Mouse (Mus musculus) kidney, postnatal 4 days (tissue): Measurements from ENCODE around the gene Ranbp3l.

Experiments used
- DNase-seq, 2 experiments: peaks; one replicate each; pipeline ENCODE4 v3.0.0; 2021; ENCODE audit warnings: mixed read lengths in 2 of 2

Gene Ranbp3l

DNA sequence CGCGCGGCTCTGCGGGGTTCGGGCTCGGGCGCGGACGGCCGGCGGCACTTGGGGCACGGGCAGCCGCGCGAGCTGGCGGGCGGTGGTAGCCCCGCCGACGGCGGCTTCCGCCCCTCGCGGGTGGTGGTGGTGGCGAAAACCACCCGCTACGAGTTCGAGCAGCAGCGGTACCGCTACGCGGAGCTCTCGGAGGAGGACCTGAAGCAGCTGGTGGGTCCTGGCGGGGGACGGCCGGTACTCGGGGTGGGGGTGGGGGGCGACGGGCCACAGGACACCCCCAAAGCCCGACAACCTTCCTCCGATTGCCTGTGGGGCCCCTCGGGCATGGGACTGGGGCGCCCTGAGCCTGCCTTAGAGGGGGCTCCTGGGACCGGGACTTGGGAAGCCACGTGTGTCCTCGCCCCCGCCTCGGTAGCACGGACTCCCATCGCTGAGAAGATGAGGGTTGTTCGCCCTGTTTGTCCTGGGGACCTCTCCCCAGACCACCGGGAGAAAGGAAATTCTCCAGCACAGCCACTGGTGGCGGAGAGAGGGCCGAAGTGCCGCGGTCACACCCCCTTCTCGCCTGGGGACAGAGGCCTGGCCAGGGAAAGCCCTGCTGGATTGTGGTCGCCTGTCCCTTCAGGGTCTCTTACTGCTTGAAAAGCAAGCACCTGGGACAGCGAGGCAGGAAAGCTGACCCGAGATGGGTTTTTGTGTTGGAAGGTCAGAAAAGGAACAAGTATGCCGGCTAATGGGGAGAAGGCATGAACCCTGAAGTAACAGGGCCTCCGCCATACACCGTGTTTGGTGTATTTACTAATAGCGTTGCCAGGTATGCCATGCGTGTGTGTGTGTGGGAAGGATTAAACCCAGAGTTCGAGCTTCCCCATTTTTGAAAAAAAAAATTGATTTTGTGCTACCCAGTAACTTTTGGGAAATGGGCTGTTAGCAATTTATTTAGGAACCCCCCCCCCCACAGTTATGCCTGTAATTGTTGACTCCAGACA lies 104.1 kb downstream of the Ranbp3l start:
- peak; percentile 68 to 77 for DNase-seq

DNA sequence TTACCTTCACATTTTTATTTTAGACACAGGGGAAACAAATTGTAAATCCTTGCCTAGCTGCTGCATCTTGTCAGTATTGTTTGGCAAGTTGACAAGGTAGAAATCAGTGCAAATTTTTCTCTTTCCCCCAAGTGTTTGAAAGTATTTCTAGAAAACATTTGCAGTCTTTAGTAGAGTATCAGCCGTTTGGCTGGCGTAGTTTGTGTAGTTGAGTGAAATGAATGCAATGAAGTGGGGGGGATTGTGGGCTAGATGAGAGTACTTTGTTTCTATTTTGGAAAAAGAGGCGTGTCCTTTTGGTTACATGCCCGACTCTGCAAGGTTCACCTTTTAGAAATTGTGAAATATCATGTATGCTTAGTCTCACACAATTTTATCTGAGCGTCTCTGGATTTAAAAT lies 104.9 kb downstream of the Ranbp3l start:
- no peak for DNase-seq

DNA sequence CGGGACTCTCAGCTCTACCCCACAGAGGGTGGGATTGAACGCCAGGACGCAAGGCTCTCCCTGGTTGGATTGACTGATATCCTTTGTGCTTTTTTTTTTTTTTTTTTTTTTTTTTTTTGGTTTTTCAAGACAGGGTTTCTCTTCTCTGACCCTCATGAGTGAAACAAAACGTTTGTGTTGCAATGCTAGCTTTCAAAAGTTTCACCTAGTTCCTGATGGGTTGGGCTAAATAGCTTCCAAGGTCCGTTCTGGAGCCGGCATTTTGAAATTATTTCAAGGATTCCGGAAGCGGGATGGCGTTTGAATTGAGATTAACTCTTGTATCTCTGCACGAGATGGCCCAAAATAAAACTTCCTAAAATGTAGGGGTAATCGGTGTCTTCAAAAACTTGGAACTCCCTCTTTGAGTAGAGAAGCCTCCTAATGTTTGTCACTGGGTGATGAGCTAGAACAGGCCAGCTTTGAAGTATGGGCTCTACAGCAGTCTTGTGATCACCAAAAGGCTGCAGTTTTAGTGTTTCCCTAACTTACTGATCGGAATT lies 105.4 kb downstream of the Ranbp3l start:
- DNase-seq: no peak

DNA sequence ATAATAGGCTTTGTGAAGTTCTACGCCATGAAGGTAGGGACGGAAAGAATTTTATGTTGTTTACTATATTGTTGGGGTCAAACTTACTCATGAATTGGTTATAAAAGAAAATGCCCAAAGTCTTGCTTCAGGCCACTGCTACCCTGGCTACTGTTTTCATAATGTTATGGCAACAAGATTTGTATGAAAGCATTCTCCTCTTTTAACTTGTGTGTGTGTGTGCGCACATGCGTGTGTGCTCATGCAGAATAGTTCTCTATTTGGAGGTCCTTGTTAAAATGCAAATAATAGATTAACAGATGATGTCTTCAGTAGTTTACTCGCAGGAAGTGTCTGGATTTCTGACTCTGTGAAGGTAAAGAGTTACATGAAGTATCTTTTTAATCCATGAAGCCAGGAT lies 105.9 kb downstream of the Ranbp3l start:
- no peak for DNase-seq

DNA sequence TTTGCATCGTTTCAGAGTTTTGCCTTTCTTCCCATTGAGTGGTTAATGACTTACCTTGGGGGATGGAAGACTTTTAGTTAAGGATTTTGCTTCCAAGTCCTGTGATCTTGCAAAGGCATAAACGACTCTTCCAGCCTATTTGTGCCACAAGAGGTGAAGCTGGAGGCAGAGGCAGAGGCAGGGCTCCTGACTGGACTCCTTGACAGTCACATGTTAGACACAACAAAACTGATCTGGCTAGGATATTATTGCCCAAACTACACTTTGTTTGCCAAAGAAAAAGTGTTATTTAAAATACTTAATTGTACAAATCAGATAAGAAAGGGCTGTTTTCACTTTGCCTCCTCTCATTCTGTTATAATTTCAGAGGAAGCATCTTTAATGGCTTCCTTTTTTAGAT lies 106.4 kb downstream of the Ranbp3l start:
- DNase-seq: no peak

DNA sequence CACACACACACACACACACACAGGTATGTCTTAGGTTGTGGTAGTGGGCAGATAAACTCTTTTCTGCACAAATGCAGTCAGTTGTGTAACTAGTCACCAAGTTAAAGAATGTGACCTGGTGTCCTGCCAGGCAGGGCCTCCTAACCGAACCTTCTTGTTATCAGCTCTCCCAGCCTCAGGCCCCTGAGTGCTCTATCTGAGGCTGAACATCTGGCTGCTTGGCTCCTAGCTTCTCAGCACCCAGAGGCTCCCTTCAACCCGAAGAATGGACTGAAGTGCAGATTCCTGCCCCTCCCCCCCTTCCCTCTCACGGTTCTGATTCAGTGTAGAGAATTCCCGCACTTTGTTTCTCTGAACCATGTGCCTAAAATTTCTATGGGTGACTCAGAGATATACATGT lies 106.9 kb downstream of the Ranbp3l start:
- peak; percentile 40 to 41 for DNase-seq

DNA sequence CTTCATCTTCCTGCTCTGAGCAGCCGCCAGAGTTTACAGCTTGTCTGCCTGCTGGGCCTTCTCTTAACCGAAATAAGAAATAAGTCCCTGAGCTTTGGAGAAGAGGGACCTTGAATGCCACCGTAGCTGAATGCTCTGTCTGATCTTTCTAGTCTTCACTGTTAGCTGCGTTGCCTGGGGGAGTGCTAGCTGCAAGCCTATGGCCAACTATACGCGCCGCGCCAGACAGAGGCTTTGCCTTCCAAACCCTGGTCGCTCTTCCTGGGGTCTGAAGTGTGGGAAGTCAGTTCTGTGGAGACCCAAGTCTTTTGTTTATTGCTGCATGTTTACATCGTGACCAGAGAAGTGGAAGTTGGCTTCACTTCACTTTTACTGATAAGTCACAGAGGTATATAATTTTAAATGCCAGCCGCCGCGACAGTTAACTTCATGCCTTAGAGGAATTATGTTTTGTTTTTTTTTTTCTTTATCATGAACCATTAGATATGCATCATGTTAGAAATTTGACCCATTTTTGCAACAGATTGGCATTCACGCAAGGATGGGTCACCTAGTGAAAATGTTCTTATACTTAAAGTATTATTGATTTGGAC lies 108.0 kb downstream of the Ranbp3l start:
- DNase-seq: no peak

DNA sequence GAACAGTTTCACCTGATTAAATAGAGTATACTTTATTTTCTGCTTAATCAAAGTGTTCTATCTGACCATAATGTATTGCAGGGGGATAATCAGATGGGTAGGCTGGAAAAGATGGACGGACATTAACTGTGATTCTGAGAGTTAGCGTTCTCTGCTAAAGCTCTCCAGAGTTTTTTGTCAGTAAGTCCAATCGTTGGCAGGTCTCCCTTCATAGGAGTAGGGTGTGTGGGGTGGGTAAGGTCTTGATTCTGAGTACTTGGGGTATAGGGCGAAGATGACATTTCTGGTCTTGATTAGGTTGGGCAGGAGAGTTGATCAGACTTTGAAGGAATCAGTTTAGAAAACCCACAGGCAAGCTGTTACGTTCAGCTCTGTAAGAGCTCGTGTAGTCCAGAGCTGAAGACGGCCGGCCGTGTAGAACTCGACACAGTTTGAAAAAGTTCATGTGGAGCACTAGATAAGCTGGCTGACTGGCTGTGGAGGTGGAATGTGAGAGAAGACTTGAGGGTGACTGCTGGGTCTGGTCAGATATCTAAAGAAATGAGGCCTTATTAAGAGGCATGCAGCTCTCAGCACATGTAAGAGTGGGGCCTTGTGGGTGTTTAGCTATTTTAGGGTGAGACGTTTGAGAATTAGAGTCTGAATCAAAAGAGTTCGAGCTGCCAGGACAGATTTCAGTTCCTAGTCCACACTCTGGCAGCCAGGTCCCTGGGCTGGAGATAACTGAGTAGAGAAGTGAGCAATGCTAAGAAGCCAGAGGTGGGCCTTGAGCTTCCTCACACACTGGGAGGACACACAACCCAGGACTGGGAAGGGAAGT lies 110.9 kb downstream of the Ranbp3l start:
- no peak for DNase-seq

DNA sequence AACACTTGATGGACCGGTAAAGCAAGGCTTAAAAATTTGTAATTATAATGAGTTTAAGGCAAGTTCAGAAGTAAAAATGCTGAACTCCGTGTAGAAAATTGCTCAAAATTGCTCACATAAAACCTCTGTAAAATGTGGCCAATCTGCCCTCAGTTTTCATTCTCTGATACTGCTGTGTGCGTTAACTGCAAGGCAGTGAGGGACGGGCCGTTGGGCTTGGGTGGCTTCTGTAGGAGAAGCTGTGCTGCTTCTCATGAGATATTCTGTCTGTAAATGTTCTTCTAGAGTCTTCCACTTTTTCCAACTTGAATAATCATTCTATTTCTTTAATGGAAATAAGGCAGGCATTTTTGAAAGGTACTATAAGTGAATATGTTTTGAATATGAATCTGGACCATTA lies 111.9 kb downstream of the Ranbp3l start:
- no peak for DNase-seq

DNA sequence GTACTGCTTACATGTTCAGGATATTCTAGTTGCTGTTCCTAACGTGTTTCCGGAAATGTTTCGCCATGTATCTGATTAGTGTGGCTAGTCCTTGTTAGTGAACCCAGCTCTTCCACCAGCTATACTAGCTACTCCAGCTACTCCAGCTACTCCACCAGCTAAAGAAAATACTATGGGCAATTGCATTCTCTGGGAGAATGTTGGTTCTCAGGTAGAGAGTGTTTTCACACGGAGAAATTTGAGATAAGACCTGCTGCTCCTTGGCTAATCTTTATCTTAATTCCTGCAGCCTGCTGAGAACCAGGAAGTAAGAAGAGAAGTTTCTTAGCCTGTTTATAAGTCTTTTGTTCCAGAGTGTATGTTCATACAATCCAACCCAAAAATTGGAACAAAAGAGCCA lies 112.5 kb downstream of the Ranbp3l start:
- no peak for DNase-seq

DNA sequence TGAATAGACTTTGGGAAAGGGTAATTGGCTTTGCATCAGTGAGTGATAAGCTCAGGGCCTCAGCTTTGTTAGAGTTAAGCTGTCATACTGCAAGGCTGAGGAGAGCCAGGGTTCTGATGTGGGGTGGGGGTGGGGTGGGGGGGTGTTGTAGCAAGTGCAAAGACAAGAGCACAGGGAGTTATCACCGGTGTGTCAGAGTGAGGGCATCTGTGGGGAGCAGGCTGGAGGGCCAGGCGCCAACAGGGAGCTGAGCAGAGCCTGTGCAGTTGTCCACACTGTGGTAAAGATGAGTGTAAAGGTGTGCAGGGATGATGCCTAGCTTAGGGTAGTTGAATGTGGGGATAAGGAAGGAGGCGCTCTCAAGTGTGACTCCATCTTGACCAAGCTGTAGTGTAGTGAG lies 113.5 kb downstream of the Ranbp3l start:
- no peak for DNase-seq

DNA sequence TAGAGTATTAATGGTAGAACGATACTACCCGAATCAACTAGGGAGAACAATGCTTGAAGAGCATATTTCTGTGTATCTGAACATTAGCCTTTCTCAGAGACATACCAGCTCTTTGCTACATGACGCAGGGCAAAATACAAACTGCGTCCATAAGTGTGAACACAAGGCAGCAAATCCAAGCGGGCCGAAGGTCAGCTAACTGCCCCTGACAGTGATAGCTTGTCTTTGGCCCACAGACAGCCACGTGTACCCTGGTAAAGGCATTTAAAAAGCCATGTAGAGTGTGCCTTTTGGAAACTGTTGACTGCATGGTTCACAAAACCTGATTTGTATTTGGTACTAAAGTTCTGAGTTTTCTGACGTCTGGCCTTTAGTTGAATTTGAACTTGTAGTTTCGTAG lies 115.0 kb downstream of the Ranbp3l start:
- DNase-seq: no peak

DNA sequence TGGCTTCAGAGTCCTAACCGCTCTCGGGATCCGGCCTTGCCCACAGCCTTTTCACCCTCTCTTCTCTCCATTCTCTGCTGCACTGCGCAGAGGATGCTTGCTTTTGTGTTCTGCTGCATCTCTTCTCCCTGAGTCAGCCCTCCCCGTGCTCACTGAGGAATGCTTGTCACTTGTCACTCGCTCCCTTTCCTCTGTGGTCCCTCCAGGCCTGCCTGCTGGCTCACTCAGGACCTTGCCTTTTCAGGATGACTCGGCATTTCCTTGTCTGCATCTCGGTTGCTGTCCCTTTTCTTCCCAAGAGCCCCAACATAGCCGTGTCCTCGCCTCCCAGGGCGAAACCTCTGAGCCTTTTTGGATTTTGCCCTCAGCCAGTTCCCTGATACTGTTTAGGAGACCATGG lies 119.1 kb downstream of the Ranbp3l start:
- DNase-seq: no peak

DNA sequence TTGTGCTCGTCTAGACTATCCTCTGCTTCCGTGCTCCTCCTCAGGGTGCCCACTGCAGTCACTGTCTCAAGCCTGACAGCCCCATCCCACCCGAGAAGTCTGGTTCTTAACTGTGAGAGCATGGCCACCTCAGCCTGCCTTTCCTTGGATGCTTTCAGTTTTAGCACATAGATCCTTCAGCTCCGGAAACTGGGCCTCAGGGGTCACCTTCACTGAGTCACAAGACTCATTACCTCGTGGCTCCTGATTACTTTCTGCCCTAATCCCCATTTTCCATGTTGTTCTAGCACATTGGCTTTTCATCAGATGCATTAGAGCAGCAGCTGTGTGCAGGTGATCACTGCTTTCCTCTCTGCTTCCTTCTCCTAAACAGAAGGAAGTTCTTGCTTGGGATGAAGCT lies 119.7 kb downstream of the Ranbp3l start:
- no peak for DNase-seq

DNA sequence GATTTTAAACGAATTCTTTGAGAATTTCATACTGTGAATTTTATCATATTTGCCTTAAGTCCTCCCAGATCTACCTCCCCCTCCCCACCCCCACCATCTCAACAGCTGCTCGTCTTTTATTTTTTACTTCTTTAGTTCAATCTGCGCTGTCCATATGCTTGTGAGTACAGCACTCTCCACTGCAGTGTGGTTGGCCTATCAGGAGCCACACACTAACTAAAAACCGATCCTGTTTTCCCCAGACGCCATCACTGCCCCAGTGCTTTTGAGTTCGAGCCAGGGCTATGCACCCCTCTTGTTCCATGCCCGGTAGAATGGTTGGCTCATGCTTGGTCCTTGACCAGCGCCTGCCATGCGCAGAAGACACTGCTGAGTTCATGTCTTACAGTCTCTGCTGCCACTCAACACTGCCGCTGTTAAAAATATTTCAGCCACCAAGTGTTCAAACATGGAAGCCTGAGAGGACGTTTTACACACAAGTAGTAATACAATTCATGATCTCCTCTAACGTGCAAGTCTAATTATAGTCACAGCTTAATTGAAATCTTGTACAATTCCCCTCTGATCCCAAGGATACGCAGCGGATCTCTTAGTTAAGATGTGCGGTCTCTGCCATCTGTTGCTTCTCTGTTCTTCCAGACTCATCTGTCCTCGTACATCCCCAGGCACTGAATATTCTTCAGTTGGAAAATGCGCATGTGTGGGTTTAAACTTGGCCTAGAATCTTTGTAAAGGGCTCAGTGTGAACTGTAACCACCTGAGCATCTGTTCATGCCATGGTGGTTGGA lies 120.3 kb downstream of the Ranbp3l start:
- DNase-seq: no peak

DNA sequence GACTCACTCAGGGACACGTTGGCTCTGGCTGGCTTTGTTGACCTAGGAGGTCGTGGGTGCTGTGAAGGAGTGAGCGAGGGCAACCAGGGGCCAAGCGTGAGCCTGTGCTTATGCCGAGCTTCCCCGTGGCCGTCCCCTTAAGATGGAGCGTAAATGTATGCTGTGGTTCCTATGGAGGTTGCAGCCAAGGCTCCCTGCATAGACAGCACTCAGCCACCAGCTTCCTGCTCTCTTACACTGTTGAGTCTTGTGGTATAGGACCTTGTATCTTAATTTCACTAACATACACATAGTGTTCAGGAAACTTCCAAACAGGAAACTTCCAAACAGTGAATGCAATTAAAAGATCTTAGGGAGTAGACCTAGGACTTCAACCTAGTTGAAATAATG lies 120.9 kb downstream of the Ranbp3l start:
- no peak for DNase-seq

DNA sequence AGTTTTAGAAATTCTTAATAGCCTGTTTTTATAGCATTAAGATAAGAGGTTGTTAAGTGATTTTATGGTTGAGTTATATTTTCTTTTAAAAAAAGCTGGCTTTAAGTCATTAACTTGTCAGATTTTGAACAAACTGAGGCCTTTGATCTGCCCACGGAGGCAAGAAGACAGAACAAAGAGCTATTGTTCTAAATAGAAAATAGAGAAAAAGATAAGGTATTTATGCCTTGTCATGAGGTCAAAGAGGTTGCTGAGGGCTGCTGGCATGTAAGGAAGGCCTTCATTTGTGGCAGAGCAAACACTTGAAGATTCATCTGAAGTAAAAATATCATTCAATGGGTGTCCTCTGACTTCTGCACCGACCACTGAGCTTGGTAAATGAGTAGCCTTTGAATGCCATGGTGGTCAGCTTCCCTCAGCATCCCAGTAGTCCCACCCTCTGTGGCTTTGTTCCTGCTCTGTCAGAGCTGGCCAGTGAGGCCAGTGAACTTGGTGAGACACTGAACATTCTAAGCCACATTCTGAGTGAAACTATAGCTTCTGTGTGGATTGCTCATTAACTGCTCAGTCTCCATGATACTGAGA lies 121.5 kb downstream of the Ranbp3l start:
- DNase-seq: no peak

DNA sequence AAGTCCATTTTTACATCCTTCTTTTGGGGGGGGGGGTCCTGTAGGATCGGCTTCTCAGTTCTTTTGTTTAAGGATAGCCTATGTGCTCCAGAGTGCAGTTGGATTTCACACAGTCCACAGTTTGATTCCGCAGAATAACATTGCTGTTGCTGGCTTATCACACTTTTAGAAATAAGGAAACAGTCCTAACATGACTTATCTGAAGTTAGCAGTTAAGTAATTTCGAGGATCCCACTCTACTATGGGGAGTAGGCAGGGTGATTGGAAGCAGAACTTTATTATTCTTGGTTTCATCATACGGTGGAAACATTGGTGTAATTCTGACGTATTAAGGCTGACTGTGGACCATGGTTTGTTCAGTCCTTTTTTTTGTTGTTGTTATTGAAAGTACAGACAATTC lies 122.9 kb downstream of the Ranbp3l start:
- no peak for DNase-seq

DNA sequence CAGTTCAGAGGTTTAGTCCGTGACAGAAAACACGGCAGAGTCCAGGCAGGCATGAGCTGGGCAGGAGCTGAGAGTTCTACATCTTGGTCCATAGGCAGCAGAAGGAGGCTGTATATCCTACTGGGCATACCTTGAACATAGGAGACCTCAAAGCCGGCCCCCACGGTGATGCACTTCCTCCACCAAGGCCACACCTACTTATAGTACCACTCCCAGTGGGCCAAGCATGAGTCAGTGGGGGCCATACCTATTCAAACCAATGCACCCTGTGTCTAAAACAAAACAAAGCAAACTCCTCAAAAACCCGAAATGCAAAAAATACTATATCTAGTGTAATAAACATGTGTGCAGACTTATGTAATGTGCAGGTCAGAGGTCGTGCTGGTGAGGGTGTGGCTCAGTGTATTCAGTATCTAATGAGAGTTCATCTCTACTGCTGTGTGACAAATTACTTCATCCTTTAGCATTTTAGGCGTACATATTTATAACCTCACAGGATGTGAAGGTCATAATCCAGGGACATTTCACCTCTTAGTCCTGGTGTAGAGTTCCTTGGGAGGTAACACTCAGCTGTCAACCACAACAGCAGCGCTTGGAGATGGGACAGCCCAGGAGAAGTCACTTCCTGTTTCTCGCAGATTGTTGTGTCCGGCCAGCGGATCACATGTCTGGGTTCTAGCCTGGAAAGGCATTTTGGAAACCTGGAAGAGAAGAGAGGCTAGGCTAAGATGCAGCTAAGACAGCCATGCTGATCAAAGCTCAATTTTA lies 126.0 kb downstream of the Ranbp3l start:
- no peak for DNase-seq

DNA sequence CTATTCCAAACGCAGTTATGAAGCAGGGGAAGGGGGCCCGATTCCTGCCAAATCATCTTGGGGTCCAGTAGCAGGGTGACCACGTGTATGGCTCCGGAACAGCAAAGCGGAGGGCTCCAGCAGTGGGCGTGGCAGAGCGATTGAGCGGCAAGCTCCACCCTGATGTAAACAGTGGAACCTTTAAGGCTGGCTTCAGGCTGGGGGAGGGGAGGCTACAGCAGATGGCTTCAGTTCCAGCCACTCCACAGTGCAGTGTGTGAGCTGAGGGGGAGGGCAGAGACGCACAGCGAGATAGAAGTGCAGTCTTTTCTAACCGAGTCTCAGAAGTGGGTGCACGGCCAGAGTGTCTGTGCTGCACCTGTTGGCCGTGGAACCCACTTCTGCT lies 126.6 kb downstream of the Ranbp3l start:
- peak; percentile 49 to 65 for DNase-seq

DNA sequence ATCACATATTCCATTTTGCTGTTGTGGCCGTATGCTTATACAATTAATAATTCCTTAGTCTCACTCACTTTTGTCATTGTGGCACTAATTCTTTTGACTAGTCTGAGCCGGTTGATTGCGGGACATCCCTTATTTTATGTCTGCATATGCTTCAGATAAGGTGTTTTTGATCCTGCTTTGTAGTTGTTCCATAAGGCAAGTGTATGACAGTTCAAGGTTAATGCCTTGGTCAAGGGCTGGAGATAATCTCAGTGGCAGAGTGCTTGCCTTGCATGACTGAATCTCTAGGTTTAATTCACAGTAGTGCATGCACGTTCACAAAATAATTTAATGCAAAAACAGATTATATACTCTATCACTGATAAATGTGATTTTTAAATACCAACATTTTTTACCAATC lies 129.1 kb downstream of the Ranbp3l start:
- no peak for DNase-seq
